Mouse (Mus musculus) embryonic facial prominence, embryonic 15.5 days (tissue): ENCODE data around the gene Dusp16. TPM values are rescaled to one million over a fixed set of nuclear protein-coding genes. Genes with fewer than 3 reads are reported as not detected.

Experiments used
- ATAC-seq: fragments of 200-750 bp; cut with Nextera tagmentation; 2 replicates; pipeline ENCODE4 v1.8.0; 2017; ENCODE audit warnings: low read depth, moderate TSS enrichment; ENCODE audit not compliant: insufficient number of reproducible peaks, low FRiP score, low TSS enrichment
- H3K27ac ChIP-seq: fragments of 300-500 bp; sonication (generic); replicated peaks from 2 replicates; pipeline ENCODE4 v1.5.1; 2015; ENCODE audit warnings: mild to moderate bottlenecking, inconsistent platforms
- H3K27me3 ChIP-seq: fragments of 300-500 bp; sonication (generic); 2 replicates; pipeline ENCODE4 v1.6.1; 2015; ENCODE audit warnings: inconsistent platforms
- H3K36me3 ChIP-seq: fragments of 300-500 bp; sonication (generic); 2 replicates; pipeline ENCODE4 v1.6.1; 2015; ENCODE audit warnings: mild to moderate bottlenecking, inconsistent platforms
- H3K4me1 ChIP-seq: fragments of 300-500 bp; sonication (generic); 2 replicates; pipeline ENCODE4 v1.6.1; 2015; ENCODE audit warnings: inconsistent platforms
- H3K4me2 ChIP-seq: fragments of 300-500 bp; sonication (generic); replicated peaks from 2 replicates; pipeline ENCODE4 v1.6.1; 2015; ENCODE audit warnings: mild to moderate bottlenecking, inconsistent platforms
- H3K4me3 ChIP-seq: fragments of 300-500 bp; sonication (generic); replicated peaks from 2 replicates; pipeline ENCODE4 v1.5.1; 2015; ENCODE audit warnings: mild to moderate bottlenecking, inconsistent platforms
- H3K9ac ChIP-seq: fragments of 300-500 bp; sonication (generic); 2 replicates; pipeline ENCODE4 v1.6.1; 2015; ENCODE audit warnings: inconsistent platforms
- H3K9me3 ChIP-seq: fragments of 300-500 bp; sonication (generic); replicated peaks from 2 replicates; pipeline ENCODE4 v1.6.1; 2016; ENCODE audit warnings: inconsistent platforms
- WGBS: fragments of 180-500 bp; shearing (Covaris S2); methylation state at CpG from one replicate; pipeline ENCODE4 v1.1.7; 2015; 5-methylcytosine and 5-hydroxymethylcytosine counted together
- polyA plus RNA-seq: library from polyadenylated mRNA; unstranded; fragments of >200 nt; fragmentation: Nextera tagmentation; extraction: Ambion mirVana; gene quantifications from 2 replicates; pipeline ENCODE4 v1.2.1, GENCODE M21; 2015

Gene Dusp16
- polyA plus RNA-seq, 1 experiment from 2014 or later = 20.3 TPM

GRCm38 (mm10) chr6:134716168-134716587, 76.2 kb downstream of the Dusp16 start:
- H3K36me3 ChIP-seq = peaks cover 37% of the 10 kb centered on the region
- no peak for ATAC-seq

GRCm38 (mm10) chr6:134713897-134714296, 78.5 kb downstream of the Dusp16 start:
- 48% methylated on average over 1 of the region's 1 CpGs for WGBS

More at GRCm38 (mm10) chr6:134716168-134716587, 76.2 kb downstream of the Dusp16 start:
- Histone ChIP-seq H3K9ac (no peak overlapping the region), H3K4me3 (no peak overlapping the region), H3K9me3 (no peaks in the 10 kb centered on the region), H3K27ac (no peak overlapping the region), H3K4me2 (no peak overlapping the region), H3K27me3 (no peaks in the 10 kb centered on the region), H3K4me1 (no peaks in the 10 kb centered on the region)
- 70% methylated on average over 6 of the region's 6 CpGs for WGBS

GRCm38 (mm10) chr6:134713321-134713720, 79.1 kb downstream of the Dusp16 start:
- Histone ChIP-seq H3K4me3 (no peak overlapping the region), H3K4me1 (no peaks in the 10 kb centered on the region), H3K9me3 (no peaks in the 10 kb centered on the region), H3K4me2 (no peak overlapping the region), H3K9ac (no peak overlapping the region), H3K27ac (no peak overlapping the region), H3K27me3 (no peaks in the 10 kb centered on the region), H3K36me3 (peaks cover 20% of the 10 kb centered on the region; the same call in 1 of the 2 replicates)
- no peak for ATAC-seq
- 40% methylated on average over 3 of the region's 3 CpGs for WGBS

More at GRCm38 (mm10) chr6:134713897-134714296, 78.5 kb downstream of the Dusp16 start:
- no peak overlapping the region for H3K4me2 ChIP-seq
- ATAC-seq = no peak
- H3K27ac ChIP-seq = no peak overlapping the region
- H3K9ac ChIP-seq = no peak overlapping the region
- H3K4me1 ChIP-seq = no peaks in the 10 kb centered on the region
- H3K4me3 ChIP-seq = no peak overlapping the region
- peaks cover 25% of the 10 kb centered on the region; the same call in 1 of the 2 replicates for H3K36me3 ChIP-seq
- no peaks in the 10 kb centered on the region for H3K9me3 ChIP-seq
- no peaks in the 10 kb centered on the region for H3K27me3 ChIP-seq

- no peak for ATAC-seq
- Histone ChIP-seq H3K4me1 (no peaks in the 10 kb centered on the region), H3K4me2 (no peak overlapping the region), H3K27me3 (no peaks in the 10 kb centered on the region), H3K36me3 (0 out of 2 replicates have a peak, but pooled peaks cover 2% of the 10 kb centered on the region), H3K4me3 (no peak overlapping the region), H3K9me3 (no peaks in the 10 kb centered on the region), H3K27ac (no peak overlapping the region), H3K9ac (no peak overlapping the region)
- 84% methylated on average over 15 of the region's 15 CpGs for WGBS
Observed at GRCm38 (mm10) chr6:134710020-134710419, 82.4 kb downstream of the Dusp16 start.

GRCm38 (mm10) chr6:134706467-134706866, 86.0 kb downstream of the Dusp16 start:
- no peak overlapping the region for H3K4me2 ChIP-seq
- H3K36me3 ChIP-seq = 0 out of 2 replicates have a peak, but pooled peaks cover 2% of the 10 kb centered on the region
- WGBS = 81% methylated on average over 4 of the region's 4 CpGs
- H3K9ac ChIP-seq = no peak overlapping the region
- no peaks in the 10 kb centered on the region for H3K9me3 ChIP-seq
- H3K4me1 ChIP-seq = no peaks in the 10 kb centered on the region
- H3K27ac ChIP-seq = no peak overlapping the region
- no peaks in the 10 kb centered on the region for H3K27me3 ChIP-seq
- no peak for ATAC-seq
- H3K4me3 ChIP-seq = no peak overlapping the region

DNA sequence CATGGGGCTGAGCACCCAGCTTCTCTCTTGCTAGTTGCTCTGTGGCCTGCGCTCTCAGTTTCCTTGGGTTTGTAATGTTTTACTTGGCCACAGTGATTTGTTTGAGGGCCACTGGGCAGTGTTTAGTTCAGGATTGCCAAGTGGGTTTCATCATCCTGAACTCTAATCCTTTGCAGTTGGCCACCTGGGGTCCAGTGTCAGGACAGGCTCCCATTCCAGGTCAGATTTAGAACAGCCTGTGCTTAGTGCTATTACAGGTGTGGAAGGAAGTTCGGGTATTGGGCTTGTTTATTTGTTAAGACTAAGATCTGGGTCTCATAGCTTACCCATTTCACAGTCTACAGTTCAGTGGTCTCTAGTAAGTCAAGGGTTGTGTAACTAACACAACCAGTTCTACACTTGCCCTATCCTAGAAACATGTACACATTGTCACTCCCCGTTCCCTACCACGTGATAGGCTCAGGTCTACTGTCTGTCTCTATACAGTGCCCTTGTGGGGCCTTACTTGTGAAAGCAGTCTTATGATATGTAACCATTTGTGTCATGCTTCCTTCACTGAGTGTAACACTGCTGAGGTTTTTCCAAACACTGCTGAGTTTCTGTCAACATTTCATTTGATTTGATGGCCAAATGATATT, 89.3 kb downstream of the Dusp16 start:
- no peak overlapping the region for H3K4me2 ChIP-seq
- 87% methylated on average over 4 of the region's 4 CpGs for WGBS
- ATAC-seq = no peak
- H3K4me1 ChIP-seq = no peaks in the 10 kb centered on the region
- no peak overlapping the region for H3K9ac ChIP-seq
- H3K9me3 ChIP-seq = no peaks in the 10 kb centered on the region
- no peaks in the 10 kb centered on the region for H3K27me3 ChIP-seq
- H3K4me3 ChIP-seq = no peak overlapping the region
- H3K36me3 ChIP-seq = no peaks in the 10 kb centered on the region
- H3K27ac ChIP-seq = no peak overlapping the region

DNA sequence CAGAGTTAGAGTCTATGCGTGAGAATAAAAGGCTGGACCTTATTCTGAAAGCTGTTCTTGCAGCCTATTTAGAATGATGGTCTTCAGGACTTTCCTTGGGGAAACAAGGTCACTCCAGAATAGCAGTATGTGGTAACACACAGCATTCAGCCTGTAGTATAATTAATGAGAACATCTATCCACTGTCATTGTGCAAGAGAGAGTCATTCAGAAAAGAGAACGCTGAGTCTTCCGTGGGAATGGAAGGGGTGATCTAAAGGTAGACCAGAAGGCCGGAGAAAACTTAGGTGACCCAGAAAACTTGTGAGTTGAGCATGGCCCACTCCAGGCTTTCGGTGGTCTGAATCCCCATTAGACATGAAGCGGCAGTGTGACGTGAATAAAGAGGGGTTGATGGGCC, 90.2 kb downstream of the Dusp16 start:
- Histone ChIP-seq H3K4me1 (no peaks in the 10 kb centered on the region), H3K27ac (no peak overlapping the region), H3K9me3 (no peaks in the 10 kb centered on the region), H3K4me3 (no peak overlapping the region), H3K36me3 (no peaks in the 10 kb centered on the region), H3K4me2 (no peak overlapping the region), H3K9ac (no peak overlapping the region), H3K27me3 (no peaks in the 10 kb centered on the region)
- 94% methylated on average over 7 of the region's 7 CpGs for WGBS
- ATAC-seq = no peak

DNA sequence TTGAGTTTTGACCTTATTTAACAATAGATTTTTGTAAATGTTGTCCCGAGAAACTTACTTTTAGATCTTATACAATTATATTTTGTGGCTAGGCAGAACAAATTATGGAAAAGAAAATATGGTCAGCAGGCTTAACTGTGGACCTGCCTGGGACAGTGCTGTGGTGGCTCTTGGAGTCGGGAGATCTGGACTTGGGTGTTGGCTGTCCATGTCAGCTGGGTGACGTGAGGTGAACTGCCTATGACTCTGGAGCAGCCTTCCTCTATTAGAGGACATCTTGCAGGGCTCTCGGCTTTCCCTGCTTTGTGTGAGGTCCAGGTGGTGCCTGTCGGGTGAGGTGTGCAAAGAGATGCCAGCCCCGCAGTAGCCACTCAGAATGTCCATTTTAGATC, 91.2 kb downstream of the Dusp16 start:
- Histone ChIP-seq H3K4me2 (no peak overlapping the region), H3K9ac (no peak overlapping the region), H3K4me1 (0 out of 2 replicates have a peak, but pooled peaks cover 6% of the 10 kb centered on the region), H3K27me3 (no peaks in the 10 kb centered on the region), H3K4me3 (no peak overlapping the region), H3K9me3 (no peaks in the 10 kb centered on the region), H3K36me3 (no peaks in the 10 kb centered on the region), H3K27ac (no peak overlapping the region)
- no peak for ATAC-seq
- WGBS = 80% methylated on average over 6 of the region's 6 CpGs

DNA sequence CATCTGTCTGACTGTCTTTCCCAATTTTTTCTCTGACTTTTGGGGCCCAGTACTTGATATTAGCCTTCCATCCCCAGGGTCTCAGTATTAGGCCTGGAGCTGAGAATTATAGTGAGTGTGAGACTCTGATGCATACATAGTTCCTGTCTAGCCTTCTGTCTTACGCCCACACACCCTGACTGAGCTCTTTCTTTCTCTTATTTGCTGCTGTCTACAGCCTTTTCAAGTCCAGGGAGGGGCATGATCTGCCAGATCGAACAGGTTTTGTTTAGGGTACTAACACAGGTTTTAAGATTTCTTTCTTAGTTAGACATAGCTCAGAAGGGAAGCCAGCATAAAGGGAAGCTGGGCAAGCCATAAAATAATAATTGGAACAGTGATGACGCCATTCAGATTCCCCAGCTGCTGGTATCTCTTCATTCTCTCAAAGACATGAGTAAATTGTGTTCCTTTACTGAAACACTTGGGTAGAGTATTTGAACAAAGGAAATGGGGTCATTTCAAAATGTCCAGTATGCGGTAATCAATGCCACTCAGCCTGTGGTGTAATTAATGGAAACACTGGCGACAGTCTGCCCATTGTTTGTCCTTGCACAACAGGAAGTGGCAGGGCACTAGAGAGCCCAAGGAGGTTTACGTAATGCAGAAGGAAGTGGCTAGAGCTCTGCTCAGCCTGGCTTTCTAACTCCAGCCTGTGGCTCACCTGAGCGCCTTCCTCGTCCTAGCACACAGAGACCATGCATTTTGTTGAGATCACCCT, 91.8 kb downstream of the Dusp16 start:
- no peak overlapping the region for H3K9ac ChIP-seq
- no peak for ATAC-seq
- no peaks in the 10 kb centered on the region for H3K9me3 ChIP-seq
- H3K27me3 ChIP-seq = no peaks in the 10 kb centered on the region
- peak overlapping the region; percentile 63 for H3K27ac ChIP-seq
- H3K36me3 ChIP-seq = no peaks in the 10 kb centered on the region
- 0 out of 2 replicates have a peak, but pooled peaks cover 9% of the 10 kb centered on the region for H3K4me1 ChIP-seq
- 57% methylated on average over 8 of the region's 8 CpGs for WGBS
- H3K4me3 ChIP-seq = no peak overlapping the region
- no peak overlapping the region for H3K4me2 ChIP-seq

DNA sequence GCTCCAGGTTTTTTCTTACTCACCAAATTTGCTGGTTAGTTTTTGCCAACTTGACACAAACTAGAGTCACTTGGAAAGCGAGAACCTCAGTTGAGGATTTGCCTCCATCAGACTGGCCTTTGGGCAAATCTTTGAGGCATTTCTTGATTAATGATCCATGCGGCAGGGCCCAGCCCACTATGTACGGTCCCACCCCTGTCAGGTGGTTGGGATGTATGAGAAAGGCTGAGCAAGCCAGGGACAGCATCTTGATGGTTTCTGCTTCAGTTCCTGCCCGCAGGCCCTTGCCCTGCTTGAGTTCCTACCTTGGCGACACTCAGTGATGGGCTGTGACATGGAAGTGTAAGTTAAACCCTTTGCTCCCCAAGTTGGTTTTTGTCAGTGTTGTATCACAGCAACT, 94.2 kb downstream of the Dusp16 start:
- ATAC-seq = no peak
- Histone ChIP-seq H3K4me1 (0 out of 2 replicates have a peak, but pooled peaks cover 12% of the 10 kb centered on the region), H3K36me3 (no peaks in the 10 kb centered on the region), H3K4me2 (no peak overlapping the region), H3K9ac (no peak overlapping the region), H3K4me3 (no peak overlapping the region), H3K27ac (no peak overlapping the region), H3K9me3 (no peaks in the 10 kb centered on the region), H3K27me3 (no peaks in the 10 kb centered on the region)
- WGBS = 94% methylated on average over 5 of the region's 5 CpGs

- Histone ChIP-seq H3K9ac (no peak overlapping the region), H3K9me3 (no peaks in the 10 kb centered on the region), H3K36me3 (no peaks in the 10 kb centered on the region), H3K4me3 (no peak overlapping the region), H3K4me2 (no peak overlapping the region), H3K4me1 (0 out of 2 replicates have a peak, but pooled peaks cover 12% of the 10 kb centered on the region), H3K27me3 (no peaks in the 10 kb centered on the region), H3K27ac (peak overlapping the region; percentile 59; the same call in 1 of the 2 replicates)
- no peak for ATAC-seq
- WGBS = 79% methylated on average over 2 of the region's 2 CpGs
Observed at GRCm38 (mm10) chr6:134696554-134696953, 95.9 kb downstream of the Dusp16 start.
